Mouse (Mus musculus) forelimb bud, embryonic 11.5 days (tissue): ENCODE data around the gene Nop53.
"Not testable (repeated sequence)": the region's sequence is repeated elsewhere in the genome, so short reads cannot be mapped to it uniquely, and the experiment has no call there.

Experiments used
- DNase-seq: peaks from one replicate; pipeline ENCODE4 v3.0.0-alpha.2; 2012; ENCODE audit warnings: low read depth, low spot score

The Nop53 gene

GRCm38 (mm10) chr7:15920645-15921190 is 25.2 kb downstream of the Nop53 start:
- no peak for DNase-seq

- DNase-seq: no peak
Observed at GRCm38 (mm10) chr7:15919947-15920346, 25.9 kb downstream of the Nop53 start.

GRCm38 (mm10) chr7:15918371-15918770 is 27.5 kb downstream of the Nop53 start:
- no peak for DNase-seq

GRCm38 (mm10) chr7:15916996-15917395 is 28.9 kb downstream of the Nop53 start:
- no peak for DNase-seq

- DNase-seq: no peak
Observed at GRCm38 (mm10) chr7:15916134-15916723, 29.6 kb downstream of the Nop53 start.

GRCm38 (mm10) chr7:15915695-15916094 is 30.2 kb downstream of the Nop53 start:
- not testable (repeated sequence) for DNase-seq

- DNase-seq: no peak
Observed at GRCm38 (mm10) chr7:15914751-15915150, 31.1 kb downstream of the Nop53 start.

- DNase-seq: peak; percentile 58
Observed at GRCm38 (mm10) chr7:15914252-15914651, 31.6 kb downstream of the Nop53 start.

GRCm38 (mm10) chr7:15912183-15912582 is 33.7 kb downstream of the Nop53 start:
- peak; percentile 92 for DNase-seq

- no peak for DNase-seq
Observed at GRCm38 (mm10) chr7:15910521-15910920, 35.4 kb downstream of the Nop53 start.

- DNase-seq: no peak
Observed at GRCm38 (mm10) chr7:15907971-15908590, 37.8 kb downstream of the Nop53 start.

- DNase-seq: no peak
Observed at GRCm38 (mm10) chr7:15906602-15907001, 39.3 kb downstream of the Nop53 start.

- DNase-seq: no peak
Observed at GRCm38 (mm10) chr7:15905861-15906260, 40.0 kb downstream of the Nop53 start.

GRCm38 (mm10) chr7:15901366-15902048 is 44.4 kb downstream of the Nop53 start:
- DNase-seq: no peak

- no peak for DNase-seq
Observed at GRCm38 (mm10) chr7:15894251-15894650, 51.6 kb downstream of the Nop53 start.
